Mouse (Mus musculus) liver, embryonic 11.5 days (tissue): Measurements from ENCODE around the gene Shbg. TPM values are rescaled to one million over a fixed set of nuclear protein-coding genes. Genes with fewer than 3 reads are reported as not detected.
"Not testable (repeated sequence)": the region's sequence is repeated elsewhere in the genome, so short reads cannot be mapped to it uniquely, and the experiment has no call there.

ENCODE experiments used
- ATAC-seq: fragments of 200-750 bp; cut with Nextera tagmentation; replicated peaks from 2 replicates; pipeline ENCODE4 v1.8.0; 2017; ENCODE audit warnings: moderate number of reproducible peaks, mild to moderate bottlenecking, moderate TSS enrichment, moderate library complexity; ENCODE audit not compliant: low FRiP score
- DNase-seq: peaks from one replicate; pipeline ENCODE4 v3.0.0-alpha.2; 2017; ENCODE audit warnings: low spot score
- H3K27ac ChIP-seq: fragments of 300-500 bp; sonication (generic); 2 replicates; pipeline ENCODE4 v1.5.1; 2014; ENCODE audit warnings: mild to moderate bottlenecking, low read depth, low read length, control low read depth
- H3K27me3 ChIP-seq: fragments of 300-500 bp; sonication (generic); replicated peaks from 2 replicates; pipeline ENCODE4 v1.6.1; 2014; ENCODE audit warnings: low read length, mixed read lengths; ENCODE audit not compliant: control insufficient read depth, insufficient read depth
- H3K36me3 ChIP-seq: fragments of 300-500 bp; sonication (generic); 2 replicates; pipeline ENCODE4 v1.6.1; 2014; ENCODE audit warnings: mild to moderate bottlenecking, low read length, moderate library complexity, mixed read lengths; ENCODE audit not compliant: control insufficient read depth, insufficient read depth
- H3K4me1 ChIP-seq: fragments of 300-500 bp; sonication (generic); replicated peaks from 2 replicates; pipeline ENCODE4 v1.6.1; 2014; ENCODE audit warnings: low read length, mixed read lengths; ENCODE audit not compliant: control insufficient read depth, insufficient read depth
- H3K4me2 ChIP-seq: fragments of 300-500 bp; sonication (generic); 2 replicates; pipeline ENCODE4 v1.6.1; 2014; ENCODE audit warnings: mild to moderate bottlenecking, control low read depth, moderate library complexity
- H3K4me3 ChIP-seq: fragments of 300-500 bp; sonication (generic); 2 replicates; pipeline ENCODE4 v1.5.1; 2014; ENCODE audit warnings: low read depth, low read length, control low read depth
- H3K9ac ChIP-seq: fragments of 300-500 bp; sonication (generic); 2 replicates; pipeline ENCODE4 v1.6.1; 2014; ENCODE audit warnings: low read depth, low read length, control low read depth
- H3K9me3 ChIP-seq: fragments of 300-500 bp; sonication (generic); 2 replicates; pipeline ENCODE4 v1.6.1; 2016; ENCODE audit warnings: low read length, inconsistent platforms, mixed read lengths; ENCODE audit not compliant: control insufficient read depth
- WGBS: fragments of 180-500 bp; shearing (Covaris S2); extraction: QIAGEN DNeasy Blood & Tissue Kit; methylation state at CpG from one replicate; pipeline ENCODE4 v1.1.7; 2014; 5-methylcytosine and 5-hydroxymethylcytosine counted together
- polyA plus RNA-seq: library from polyadenylated mRNA; unstranded; fragments of >200 nt; fragmentation: Nextera tagmentation; extraction: Ambion mirVana; gene quantifications from 2 replicates; pipeline ENCODE4 v1.2.1, GENCODE M21; 2014

Gene Shbg
- polyA plus RNA-seq, 1 experiment from 2014 or later: 42.9 TPM

- Histone ChIP-seq H3K4me1 (peaks cover 26% of the 10 kb centered on the region), H3K4me3 (peak within 1 kb of the TSS; percentile 63), H3K36me3 (no peaks in the 10 kb centered on the region), H3K27ac (peak within 1 kb of the TSS; percentile 60), H3K9me3 (no peaks in the 10 kb centered on the region), H3K27me3 (no peaks in the 10 kb centered on the region), H3K9ac (peak within 1 kb of the TSS; percentile 72), H3K4me2 (peak within 1 kb of the TSS; percentile 85)
- peak; percentile 72 for DNase-seq
- WGBS: 2% methylated on average over 20 of the region's 20 CpGs
- peak; percentile 54; the same call in 1 of the 2 replicates for ATAC-seq
Measured at GRCm38 (mm10) chr11:69621571-69622268, 4.0 kb upstream of the Shbg start, which contains the start of gene Sat2. Gene Sat2 (plus strand): TSS chr11:69622024.

- Histone ChIP-seq H3K4me3 (no peak overlapping the region), H3K27me3 (no peaks in the 10 kb centered on the region), H3K4me1 (peaks cover 26% of the 10 kb centered on the region), H3K27ac (peak overlapping the region; percentile 60; the same call in 1 of the 2 replicates), H3K9ac (no peak overlapping the region), H3K36me3 (no peaks in the 10 kb centered on the region), H3K9me3 (no peaks in the 10 kb centered on the region), H3K4me2 (peak overlapping the region; percentile 0; the same call in 1 of the 2 replicates)
- 53% methylated on average over 7 of the region's 7 CpGs for WGBS
- DNase-seq: no peak
- peak; percentile 56 for ATAC-seq
Measured at GRCm38 (mm10) chr11:69620394-69621081, 2.8 kb upstream of the Shbg start.

- H3K4me2 ChIP-seq: peak overlapping the region; percentile 51
- H3K36me3 ChIP-seq: no peaks in the 10 kb centered on the region
- no peaks in the 10 kb centered on the region for H3K27me3 ChIP-seq
- 48% methylated on average over 10 of the region's 10 CpGs for WGBS
- no peak for ATAC-seq
- DNase-seq: no peak
- no peak overlapping the region for H3K9ac ChIP-seq
- peak overlapping the region; percentile 11 for H3K4me3 ChIP-seq
- no peaks in the 10 kb centered on the region for H3K9me3 ChIP-seq
- H3K4me1 ChIP-seq: peaks cover 30% of the 10 kb centered on the region
- no peak overlapping the region for H3K27ac ChIP-seq
Measured at GRCm38 (mm10) chr11:69616781-69617180, 924 bp downstream of the Shbg start.

- not testable (repeated sequence) for H3K36me3 ChIP-seq, ATAC-seq, H3K27ac ChIP-seq, H3K9ac ChIP-seq, DNase-seq, H3K9me3 ChIP-seq, H3K27me3 ChIP-seq
- H3K4me2 ChIP-seq: peak overlapping the region; percentile 83
- H3K4me1 ChIP-seq: peaks cover 27% of the 10 kb centered on the region
- H3K4me3 ChIP-seq: peak overlapping the region; percentile 43
- 49% methylated on average over 11 of the region's 11 CpGs for WGBS
Measured at GRCm38 (mm10) chr11:69614257-69614588, 3.5 kb downstream of the Shbg start.

GRCm38 (mm10) chr11:69613553-69614256 lies 4.0 kb downstream of the Shbg start:
- DNase-seq (peak; percentile 77), ATAC-seq (peak; percentile 55; the same call in 1 of the 2 replicates)
- H3K4me1 ChIP-seq: peaks cover 32% of the 10 kb centered on the region
- WGBS: 10% methylated on average over 19 of the region's 19 CpGs
- peak overlapping the region; percentile 83 for H3K4me2 ChIP-seq
- H3K27ac ChIP-seq: no peak overlapping the region
- peak overlapping the region; percentile 63 for H3K9ac ChIP-seq
- no peaks in the 10 kb centered on the region for H3K27me3 ChIP-seq
- peak overlapping the region; percentile 43 for H3K4me3 ChIP-seq
- H3K9me3 ChIP-seq: no peaks in the 10 kb centered on the region
- H3K36me3 ChIP-seq: no peaks in the 10 kb centered on the region

GRCm38 (mm10) chr11:69610899-69611298 lies 6.8 kb downstream of the Shbg start:
- H3K27me3 ChIP-seq: no peaks in the 10 kb centered on the region
- H3K27ac ChIP-seq: no peak overlapping the region
- no peaks in the 10 kb centered on the region for H3K9me3 ChIP-seq
- no peak for ATAC-seq
- H3K36me3 ChIP-seq: no peaks in the 10 kb centered on the region
- H3K4me3 ChIP-seq: no peak overlapping the region
- H3K4me1 ChIP-seq: peaks cover 38% of the 10 kb centered on the region
- no peak overlapping the region for H3K9ac ChIP-seq
- WGBS: 68% methylated on average over 4 of the region's 4 CpGs
- no peak for DNase-seq
- H3K4me2 ChIP-seq: no peak overlapping the region

GRCm38 (mm10) chr11:69609416-69609815 lies 8.3 kb downstream of the Shbg start:
- peak overlapping the region; percentile 46 for H3K9ac ChIP-seq

GRCm38 (mm10) chr11:69608525-69608924 lies 9.2 kb downstream of the Shbg start:
- no peaks in the 10 kb centered on the region for H3K9me3 ChIP-seq
- no peak for DNase-seq
- H3K4me1 ChIP-seq: peaks cover 49% of the 10 kb centered on the region
- H3K27me3 ChIP-seq: no peaks in the 10 kb centered on the region; the same call in 1 of the 2 replicates
- ATAC-seq: peak; percentile 46
- 59% methylated on average over 3 of the region's 3 CpGs for WGBS
- peak overlapping the region; percentile 95 for H3K27ac ChIP-seq
- no peak overlapping the region; the same call in 1 of the 2 replicates for H3K4me2 ChIP-seq
- H3K36me3 ChIP-seq: no peaks in the 10 kb centered on the region
- H3K9ac ChIP-seq: no peak overlapping the region
- no peak overlapping the region for H3K4me3 ChIP-seq

More at GRCm38 (mm10) chr11:69609416-69609815, 8.3 kb downstream of the Shbg start:
- Histone ChIP-seq H3K36me3 (no peaks in the 10 kb centered on the region), H3K4me1 (peaks cover 43% of the 10 kb centered on the region), H3K9me3 (no peaks in the 10 kb centered on the region), H3K27ac (peak overlapping the region; percentile 95), H3K27me3 (no peaks in the 10 kb centered on the region), H3K4me3 (no peak overlapping the region), H3K4me2 (peak overlapping the region; percentile 49)
- 30% methylated on average over 7 of the region's 7 CpGs for WGBS
- DNase-seq (no peak), ATAC-seq (peak; percentile 51)
